Mouse (Mus musculus) MEL (cell line): ENCODE results near the gene Ankrd52.

Source experiments
- CHD2 ChIP-seq: IDR thresholded peaks from 2 replicates; pipeline ENCODE4 v1.6.1; 2011; ENCODE audit warnings: low read length, improper control_type of control experiment
- EP300 ChIP-seq, 2 experiments: IDR thresholded peaks; 2 replicates each; pipeline ENCODE4 v1.6.1; 2011; ENCODE audit warnings: improper control_type of control experiment in 2 of 2, low read length in 2 of 2, low read depth in 1 of 2, mild to moderate bottlenecking in 1 of 2
- GABPA ChIP-seq: IDR thresholded peaks from 2 replicates; pipeline ENCODE4 v1.6.1; 2012; ENCODE audit warnings: low read depth, mild to moderate bottlenecking, inconsistent platforms, low read length, improper control_type of control experiment, moderate library complexity
- GATA1 ChIP-seq: IDR thresholded peaks from 2 replicates; pipeline ENCODE4 v1.6.1; 2011; ENCODE audit warnings: low read depth, low read length, improper control_type of control experiment
- POLR2A ChIP-seq, 2 experiments: IDR thresholded peaks; 2 replicates each; pipeline ENCODE4 v1.6.1; 2011 to 2012; ENCODE audit warnings: low read length in 2 of 2, mild to moderate bottlenecking in 2 of 2, control low read depth in 1 of 2, improper control_type of control experiment in 1 of 2, low read depth in 1 of 2, moderate library complexity in 1 of 2; ENCODE audit not compliant: control insufficient read depth in 1 of 2, insufficient read depth in 1 of 2, poor library complexity in 1 of 2
- POLR2AphosphoS5 ChIP-seq: IDR thresholded peaks from 2 replicates; pipeline ENCODE4 v1.6.1; 2012; ENCODE audit warnings: low read depth, borderline replicate concordance, mild to moderate bottlenecking, inconsistent platforms, low read length, moderate library complexity, mixed read lengths
- SIN3A ChIP-seq: IDR thresholded peaks from 2 replicates; pipeline ENCODE4 v1.6.1; 2012; ENCODE audit warnings: low read length, improper control_type of control experiment, inconsistent platforms

DNA sequence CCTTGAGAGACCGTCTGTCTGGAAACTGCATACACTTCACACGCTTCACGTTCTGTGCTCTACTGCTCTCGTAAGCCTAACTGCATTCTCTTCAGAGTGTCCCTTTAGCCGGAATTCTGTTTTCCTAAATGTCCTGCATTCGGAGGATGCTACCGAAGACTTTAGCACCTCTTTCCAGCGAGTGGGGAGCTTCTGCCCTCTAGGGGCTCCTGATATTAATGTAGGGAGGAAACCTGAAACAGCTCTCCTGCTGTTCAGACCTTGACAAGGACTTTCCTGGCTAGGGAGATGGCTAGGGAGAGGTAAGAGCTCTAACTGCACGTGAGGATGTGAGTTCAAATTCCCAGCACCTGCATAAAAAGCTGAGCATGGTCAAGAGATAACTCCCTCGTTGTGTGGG lies 63.5 kb downstream of the Ankrd52 start:
- no peak for TF ChIP-seq POLR2A (IDR thresholded peaks at IDR 0.05; ENCODE audit: control insufficient read depth in 1 of 2, insufficient read depth in 1 of 2, low read depth in 1 of 2, low read length in 2 of 2, poor library complexity in 1 of 2)
- no peak for TF ChIP-seq SIN3A
- TF ChIP-seq CHD2, result no peak
- no peak for TF ChIP-seq GABPA
- no peak for TF ChIP-seq GATA1
- no peak for TF ChIP-seq EP300 (IDR thresholded peaks at IDR 0.05; ENCODE audit: low read depth in 1 of 2, low read length in 2 of 2)
- no peak for TF ChIP-seq POLR2AphosphoS5
